Mouse (Mus musculus) midbrain, postnatal 0 days (tissue): ENCODE data around the gene Gm8127. TPM values are rescaled to one million over a fixed set of nuclear protein-coding genes. Genes with fewer than 3 reads are reported as not detected.
"Not testable (repeated sequence)": the region's sequence is repeated elsewhere in the genome, so short reads cannot be mapped to it uniquely, and the experiment has no call there.

Source experiments
- ATAC-seq: fragments of 200-750 bp; cut with Nextera tagmentation; 2 replicates; pipeline ENCODE4 v1.8.0; 2017; ENCODE audit warnings: moderate number of reproducible peaks, mild to moderate bottlenecking, moderate TSS enrichment, moderate library complexity; ENCODE audit not compliant: low FRiP score
- DNase-seq: peaks from one replicate; pipeline ENCODE4 v3.0.0-alpha.2; 2015; ENCODE audit warnings: low spot score
- H3K27ac ChIP-seq: fragments of 300-500 bp; sonication (generic); 2 replicates; pipeline ENCODE4 v1.5.1; 2014; ENCODE audit warnings: low read depth, mild to moderate bottlenecking, low read length, mixed read lengths
- H3K27me3 ChIP-seq: fragments of 300-500 bp; sonication (generic); 2 replicates; pipeline ENCODE4 v1.6.1; 2014; ENCODE audit warnings: low read length, control low read depth, mixed read lengths; ENCODE audit not compliant: insufficient read depth
- H3K36me3 ChIP-seq: fragments of 300-500 bp; sonication (generic); 2 replicates; pipeline ENCODE4 v1.6.1; 2014; ENCODE audit warnings: low read length, control low read depth, mixed read lengths; ENCODE audit not compliant: insufficient read depth
- H3K4me1 ChIP-seq: fragments of 300-500 bp; sonication (generic); 2 replicates; pipeline ENCODE4 v1.6.1; 2014; ENCODE audit warnings: mild to moderate bottlenecking, control low read depth, antibody characterized with exemption, low read length, mixed read lengths; ENCODE audit not compliant: insufficient read depth
- H3K4me2 ChIP-seq: fragments of 300-500 bp; sonication (generic); 2 replicates; pipeline ENCODE4 v1.6.1; 2014; ENCODE audit warnings: low read depth, mild to moderate bottlenecking, low read length, mixed read lengths; ENCODE audit not compliant: poor library complexity, severe bottlenecking
- H3K4me3 ChIP-seq: fragments of 300-500 bp; sonication (generic); 2 replicates; pipeline ENCODE4 v1.5.1; 2014; ENCODE audit warnings: low read depth, mild to moderate bottlenecking, low read length, moderate library complexity
- H3K9ac ChIP-seq: fragments of 300-500 bp; sonication (generic); replicated peaks from 2 replicates; pipeline ENCODE4 v1.6.1; 2014; ENCODE audit warnings: mild to moderate bottlenecking, low read length, moderate library complexity, mixed read lengths; ENCODE audit not compliant: poor library complexity, severe bottlenecking
- H3K9me3 ChIP-seq: fragments of 300-500 bp; sonication (generic); 2 replicates; pipeline ENCODE4 v1.6.1; 2016; ENCODE audit warnings: low read length, control low read depth
- WGBS: fragments of 180-500 bp; shearing (Covaris S2); extraction: QIAGEN DNeasy Blood & Tissue Kit; methylation state at CpG from one replicate; pipeline ENCODE4 v1.1.7; 2014; 5-methylcytosine and 5-hydroxymethylcytosine counted together
- polyA plus RNA-seq: library from polyadenylated mRNA; unstranded; fragments of >200 nt; fragmentation: Nextera tagmentation; extraction: Ambion mirVana; gene quantifications from 2 replicates; pipeline ENCODE4 v1.2.1, GENCODE M21; 2015
- total RNA-seq: library from RNA; depleted of rRNA; stranded (reverse); fragments of >200 nt; gene quantifications from 2 replicates; pipeline ENCODE4 v1.2.3, GENCODE M21; 2014

The Gm8127 gene
- total and polyA plus RNA-seq, 2 experiments from 2014 or later, result not detected

- WGBS, result 80% methylated on average over 8 of the region's 8 CpGs
Measured at GRCm38 (mm10) chr14:43274986-43275511, 18.6 kb downstream of the Gm8127 start, which contains the start of gene Gm9732. Gene Gm9732 (plus strand): TSS chr14:43275036.

GRCm38 (mm10) chr14:43273161-43273560 is 20.5 kb downstream of the Gm8127 start:
- WGBS, result 35% methylated on average over 1 of the region's 1 CpGs
- H3K9me3 ChIP-seq, result not testable (repeated sequence)

More at GRCm38 (mm10) chr14:43274986-43275511, 18.6 kb downstream of the Gm8127 start, which contains the start of gene Gm9732:
- not testable (repeated sequence) for H3K36me3 ChIP-seq, H3K4me2 ChIP-seq, H3K9ac ChIP-seq, H3K27me3 ChIP-seq, H3K9me3 ChIP-seq, H3K4me3 ChIP-seq, DNase-seq, H3K4me1 ChIP-seq, H3K27ac ChIP-seq, ATAC-seq

GRCm38 (mm10) chr14:43269211-43269610 is 24.4 kb downstream of the Gm8127 start:
- H3K27me3 ChIP-seq, H3K4me1 ChIP-seq, H3K9ac ChIP-seq, ATAC-seq, DNase-seq, H3K4me3 ChIP-seq, H3K27ac ChIP-seq, H3K36me3 ChIP-seq, H3K4me2 ChIP-seq, H3K9me3 ChIP-seq: not testable (repeated sequence)
- whole genome bisulfite sequencing, result 82% methylated on average over 3 of the region's 3 CpGs

More at GRCm38 (mm10) chr14:43273161-43273560, 20.5 kb downstream of the Gm8127 start:
- H3K27me3 ChIP-seq, ATAC-seq, H3K4me3 ChIP-seq, H3K9ac ChIP-seq, H3K4me2 ChIP-seq, H3K36me3 ChIP-seq, DNase-seq, H3K27ac ChIP-seq, H3K4me1 ChIP-seq: not testable (repeated sequence)

- ATAC-seq, H3K27ac ChIP-seq, DNase-seq, H3K36me3 ChIP-seq, H3K4me3 ChIP-seq, H3K27me3 ChIP-seq, H3K9me3 ChIP-seq, H3K9ac ChIP-seq, H3K4me1 ChIP-seq, H3K4me2 ChIP-seq: not testable (repeated sequence)
- WGBS, result 51% methylated on average over 2 of the region's 2 CpGs
Measured at GRCm38 (mm10) chr14:43268521-43269084, 25.0 kb downstream of the Gm8127 start.

GRCm38 (mm10) chr14:43263421-43263820 is 30.2 kb downstream of the Gm8127 start:
- DNase-seq, H3K36me3 ChIP-seq, ATAC-seq, H3K27ac ChIP-seq, H3K4me3 ChIP-seq, H3K27me3 ChIP-seq, H3K4me1 ChIP-seq, H3K9me3 ChIP-seq, H3K4me2 ChIP-seq, H3K9ac ChIP-seq: not testable (repeated sequence)
- 93% methylated on average over 3 of the region's 3 CpGs for WGBS

- H3K4me3 ChIP-seq, ATAC-seq, H3K9me3 ChIP-seq, H3K4me2 ChIP-seq, H3K27me3 ChIP-seq, H3K4me1 ChIP-seq, H3K9ac ChIP-seq, H3K27ac ChIP-seq, DNase-seq, H3K36me3 ChIP-seq: not testable (repeated sequence)
- 92% methylated on average over 2 of the region's 4 CpGs for WGBS
Measured at GRCm38 (mm10) chr14:43258349-43258748, 35.3 kb downstream of the Gm8127 start, which contains the start of gene Gm8126. Gene Gm8126 (plus strand): TSS chr14:43258649.

GRCm38 (mm10) chr14:43256511-43256910 is 37.1 kb downstream of the Gm8127 start:
- H3K4me2 ChIP-seq, H3K4me1 ChIP-seq, DNase-seq, H3K27ac ChIP-seq, H3K4me3 ChIP-seq, H3K9ac ChIP-seq, H3K9me3 ChIP-seq, ATAC-seq, H3K27me3 ChIP-seq, H3K36me3 ChIP-seq: not testable (repeated sequence)
- 75% methylated on average over 1 of the region's 1 CpGs for WGBS

- 47% methylated on average over 5 of the region's 6 CpGs for WGBS
- H3K36me3 ChIP-seq, H3K4me3 ChIP-seq, ATAC-seq, H3K27me3 ChIP-seq, H3K27ac ChIP-seq, H3K4me1 ChIP-seq, H3K9ac ChIP-seq, DNase-seq, H3K9me3 ChIP-seq, H3K4me2 ChIP-seq: not testable (repeated sequence)
Measured at GRCm38 (mm10) chr14:43250549-43251253, 42.9 kb downstream of the Gm8127 start.
